Mouse (Mus musculus): ENCODE results near the gene Oas1d. TPM values are rescaled to one million over a fixed set of nuclear protein-coding genes. Genes with fewer than 3 reads are reported as not detected.
"Not testable (repeated sequence)": the region's sequence is repeated elsewhere in the genome, so short reads cannot be mapped to it uniquely, and the experiment has no call there.

Gene Oas1d
- polyA plus RNA-seq, 1 experiment from 2014 or later, result not detected

DNA sequence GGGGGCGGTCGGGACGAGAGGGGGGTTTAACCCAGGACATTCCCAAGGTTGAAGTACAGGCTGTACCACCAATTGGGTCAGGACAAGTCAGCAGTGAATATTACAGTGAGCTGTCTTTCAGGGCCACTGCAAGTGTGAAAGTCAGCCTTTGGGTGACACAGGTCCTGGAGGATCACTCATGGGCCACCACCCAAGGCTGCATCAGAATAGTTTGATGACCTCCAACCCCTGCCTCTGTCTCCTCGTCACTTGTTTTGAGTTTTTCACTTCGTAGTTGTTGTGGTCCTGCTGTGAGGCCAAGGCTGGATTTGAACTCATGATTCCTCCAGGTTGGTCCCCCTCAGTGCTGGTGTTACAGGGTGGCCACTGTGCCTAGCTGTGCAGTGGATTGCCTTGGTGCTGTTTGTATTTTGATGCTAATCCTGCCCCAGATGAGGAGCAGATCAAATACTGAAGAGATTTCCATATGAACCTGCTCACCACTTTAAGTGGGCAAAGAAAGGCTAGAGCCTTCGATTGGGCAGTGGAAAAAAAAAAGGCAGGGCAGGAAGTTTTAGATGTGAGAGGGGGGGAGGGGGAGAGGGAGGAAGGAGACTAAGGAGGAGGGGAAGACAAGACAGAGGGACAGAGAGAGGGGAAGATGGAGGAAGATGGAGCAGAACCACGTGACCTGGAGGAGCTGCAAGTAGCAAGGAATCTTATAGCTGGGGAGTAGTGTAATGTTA, 6.0 kb upstream of the Oas1d start:
- no peaks in the 10 kb centered on the region for H3K4me1 ChIP-seq
- no peak overlapping the region for H3K9ac ChIP-seq (replicated peaks)
- WGBS, result 56% methylated on average over 7 of the region's 7 CpGs
- H3K4me2 ChIP-seq (replicated peaks), result no peak overlapping the region
- no peaks in the 10 kb centered on the region for H3K36me3 ChIP-seq
- H3K9me3 ChIP-seq, result no peaks in the 10 kb centered on the region
- H3K27ac ChIP-seq (replicated peaks), result no peak overlapping the region
- no peak overlapping the region for H3K4me3 ChIP-seq
- no peak for ATAC-seq (replicated peaks)
- no peaks in the 10 kb centered on the region for H3K27me3 ChIP-seq

DNA sequence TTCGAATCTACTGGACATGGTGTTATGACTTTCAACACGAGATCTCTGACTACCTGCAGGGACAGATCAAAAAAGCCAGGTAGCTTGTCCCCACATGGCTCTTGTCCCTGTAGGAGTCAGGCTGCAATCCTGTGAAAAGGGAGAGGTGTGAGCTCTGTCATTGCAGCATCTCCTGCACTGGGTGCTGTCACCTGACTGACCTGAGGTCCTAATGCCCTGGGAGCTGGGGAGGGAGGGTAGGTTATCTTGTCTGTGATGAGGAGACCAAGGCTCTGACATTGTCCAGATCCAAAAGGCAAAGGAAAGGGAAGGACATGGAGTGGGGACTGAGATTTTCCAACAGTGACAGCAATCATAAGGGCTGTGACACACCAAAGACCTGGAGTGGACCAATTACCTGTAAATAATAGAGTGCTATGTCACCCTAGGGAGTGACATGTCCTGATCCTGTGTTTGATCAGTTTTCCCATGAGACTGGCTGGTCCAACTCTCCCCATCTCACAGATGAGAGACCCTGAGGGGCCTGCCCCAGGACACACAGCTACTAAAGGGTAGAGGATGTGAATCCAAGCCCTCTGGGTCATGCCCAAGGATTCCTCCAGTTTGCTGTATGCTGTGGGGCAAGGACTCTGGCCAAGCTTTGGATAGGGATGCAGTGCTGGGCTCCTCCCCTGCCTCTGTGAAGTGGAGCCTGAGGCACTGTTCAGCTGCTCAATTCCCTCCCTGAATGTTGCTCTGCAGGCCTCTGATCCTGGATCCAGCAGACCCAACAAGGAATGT, 5.0 kb downstream of the Oas1d start:
- ATAC-seq (replicated peaks); H3K9me3 ChIP-seq; H3K4me2 ChIP-seq (replicated peaks); H3K27me3 ChIP-seq; H3K36me3 ChIP-seq; H3K4me1 ChIP-seq; H3K27ac ChIP-seq (replicated peaks); H3K9ac ChIP-seq (replicated peaks); H3K4me3 ChIP-seq: not testable (repeated sequence)
- WGBS, result 71% methylated on average over 2 of the region's 2 CpGs

DNA sequence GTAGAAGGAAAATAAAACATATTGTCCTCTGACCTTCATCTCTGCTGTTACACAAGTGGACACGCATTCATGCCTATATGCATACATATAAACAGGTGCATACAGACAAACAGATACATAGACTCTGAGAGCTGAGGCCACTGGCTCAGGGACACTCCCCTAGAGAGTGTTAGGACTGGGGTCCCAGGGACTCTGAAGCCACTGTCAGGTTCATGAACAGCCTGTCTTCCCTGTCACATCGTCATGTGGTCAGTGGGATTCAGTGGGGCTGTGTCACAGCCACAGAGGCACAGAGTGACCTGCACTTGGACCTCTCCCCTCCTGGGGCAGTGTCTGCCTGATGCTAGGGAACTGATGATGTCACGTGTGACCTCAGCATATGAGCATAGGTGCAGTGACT, 6.0 kb downstream of the Oas1d start:
- Histone ChIP-seq H3K4me2 (replicated peaks) (no peak overlapping the region), H3K9me3 (no peaks in the 10 kb centered on the region), H3K4me1 (no peaks in the 10 kb centered on the region), H3K27ac (replicated peaks) (no peak overlapping the region), H3K4me3 (no peak overlapping the region), H3K9ac (replicated peaks) (no peak overlapping the region), H3K36me3 (no peaks in the 10 kb centered on the region), H3K27me3 (no peaks in the 10 kb centered on the region)
- no peak for ATAC-seq (replicated peaks)
- WGBS, result 79% methylated on average over 3 of the region's 3 CpGs

DNA sequence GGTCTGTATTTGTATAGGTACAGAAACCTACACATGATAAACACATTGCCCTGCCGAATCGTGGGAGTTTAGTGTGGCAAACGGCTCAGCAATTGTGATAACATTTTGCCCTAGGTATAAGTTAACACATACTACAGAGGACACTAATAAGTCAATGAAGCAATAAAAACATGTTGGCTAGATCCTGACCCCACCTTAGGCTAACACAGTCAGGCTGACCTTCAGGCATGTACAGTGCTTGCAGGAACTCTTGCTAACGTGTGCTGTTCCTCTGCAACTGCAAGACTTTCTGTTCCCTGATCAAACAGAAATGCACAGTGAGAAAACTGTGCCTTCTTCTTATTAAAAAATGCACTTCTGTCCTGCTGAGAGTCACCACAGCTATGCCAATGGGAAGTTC, 9.6 kb downstream of the Oas1d start:
- Histone ChIP-seq H3K4me2 (replicated peaks) (no peak overlapping the region), H3K4me1 (no peaks in the 10 kb centered on the region), H3K27ac (replicated peaks) (no peak overlapping the region), H3K36me3 (no peaks in the 10 kb centered on the region), H3K27me3 (no peaks in the 10 kb centered on the region), H3K4me3 (no peak overlapping the region), H3K9ac (replicated peaks) (no peak overlapping the region), H3K9me3 (no peaks in the 10 kb centered on the region)
- 84% methylated on average over 4 of the region's 4 CpGs for WGBS
- no peak for ATAC-seq (replicated peaks)

DNA sequence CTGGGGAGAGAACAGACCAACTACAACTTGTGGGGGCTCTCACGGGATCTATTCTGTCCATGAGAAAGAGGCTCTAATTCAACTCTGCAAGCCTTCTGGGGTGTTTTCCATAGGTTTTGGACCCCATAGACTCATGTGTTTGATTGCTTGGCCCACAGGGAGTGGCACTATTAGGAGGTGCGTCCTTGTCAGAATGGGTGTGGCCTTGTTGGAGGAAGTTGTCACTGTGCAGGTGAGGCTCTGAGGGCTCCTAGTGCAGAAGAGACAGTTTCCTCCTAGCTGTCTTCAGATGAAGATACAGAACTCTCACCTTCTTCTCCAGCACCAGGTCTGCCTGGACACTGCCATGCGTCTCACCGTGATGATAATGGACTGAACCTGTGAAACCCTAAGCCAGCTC, 10.2 kb downstream of the Oas1d start:
- H3K9ac ChIP-seq (replicated peaks); H3K27ac ChIP-seq (replicated peaks); ATAC-seq (replicated peaks); H3K4me2 ChIP-seq (replicated peaks); H3K9me3 ChIP-seq; H3K4me3 ChIP-seq; H3K4me1 ChIP-seq; H3K27me3 ChIP-seq; H3K36me3 ChIP-seq: not testable (repeated sequence)
- WGBS, result 88% methylated on average over 4 of the region's 4 CpGs

DNA sequence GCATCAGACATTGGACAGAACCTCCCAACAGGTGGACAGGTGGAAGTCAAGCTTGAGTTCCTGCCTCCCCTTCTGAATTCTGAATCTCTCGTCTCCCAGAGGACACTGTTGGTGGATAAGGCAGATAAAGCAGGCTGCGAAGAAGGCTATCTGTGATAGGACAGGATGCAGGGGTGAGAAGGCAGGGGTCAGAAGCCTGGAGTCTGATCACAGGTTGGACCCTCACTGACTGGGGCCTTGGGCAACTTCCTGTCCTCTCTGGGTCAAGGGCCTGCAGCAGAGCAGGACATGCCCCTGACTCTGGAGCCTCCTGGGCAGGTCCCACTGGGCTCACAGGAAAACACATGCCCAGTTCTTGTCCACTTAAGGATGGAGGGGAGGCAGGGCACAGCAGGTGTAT, 12.0 kb downstream of the Oas1d start:
- not testable (repeated sequence) for H3K9me3 ChIP-seq; ATAC-seq (replicated peaks); H3K4me3 ChIP-seq; H3K36me3 ChIP-seq; H3K9ac ChIP-seq (replicated peaks); H3K4me2 ChIP-seq (replicated peaks); H3K27ac ChIP-seq (replicated peaks); H3K27me3 ChIP-seq; H3K4me1 ChIP-seq
- WGBS, result 83% methylated on average over 2 of the region's 2 CpGs

DNA sequence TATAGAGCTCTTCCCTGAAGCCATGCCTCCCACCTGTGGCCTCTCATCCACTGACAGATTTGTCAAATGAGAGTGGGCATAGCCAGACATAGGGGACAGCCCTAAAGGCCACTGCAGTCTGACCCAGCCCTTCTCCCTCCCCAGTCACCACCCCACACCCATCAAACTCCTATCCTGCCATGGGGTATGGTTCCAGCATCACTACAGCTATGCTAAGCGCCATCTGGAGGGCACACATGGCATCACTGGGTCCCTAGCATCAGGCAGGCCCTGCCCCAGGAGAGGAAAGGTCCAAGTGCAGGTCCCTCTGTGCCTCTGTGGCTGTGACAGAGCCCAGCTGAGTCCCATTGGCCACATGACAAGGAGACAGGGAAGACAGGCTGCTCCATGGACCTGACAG, 12.7 kb downstream of the Oas1d start:
- Histone ChIP-seq H3K4me2 (replicated peaks) (no peak overlapping the region), H3K4me3 (no peak overlapping the region), H3K4me1 (no peaks in the 10 kb centered on the region), H3K36me3 (no peaks in the 10 kb centered on the region), H3K27ac (replicated peaks) (no peak overlapping the region), H3K9ac (replicated peaks) (no peak overlapping the region), H3K27me3 (no peaks in the 10 kb centered on the region), H3K9me3 (no peaks in the 10 kb centered on the region)
- WGBS, result 0% methylated on average over 1 of the region's 1 CpGs
- no peak for ATAC-seq (replicated peaks)

DNA sequence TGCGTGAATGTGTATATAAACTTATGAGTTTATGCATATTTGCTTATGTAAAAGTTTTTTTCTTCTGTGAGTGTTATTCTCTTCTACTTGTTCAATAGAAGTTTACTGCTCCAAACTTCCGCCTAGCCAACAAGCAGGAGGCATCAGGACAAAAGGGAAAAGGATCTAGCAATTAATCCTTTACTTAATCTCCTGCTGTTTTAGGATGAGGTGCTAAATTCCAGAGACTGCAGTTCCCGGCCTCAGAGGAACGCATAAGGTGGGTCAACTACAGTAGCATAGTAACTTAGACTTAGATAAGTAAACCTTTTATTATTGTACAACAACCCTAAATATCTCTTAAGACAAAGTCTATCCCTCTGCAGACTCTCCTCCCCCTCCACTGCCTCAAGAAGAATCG, 19.6 kb downstream of the Oas1d start:
- no peak for ATAC-seq (replicated peaks)
- no peak overlapping the region for H3K4me3 ChIP-seq
- WGBS, result 16% methylated on average over 5 of the region's 5 CpGs
- H3K9me3 ChIP-seq, result no peaks in the 10 kb centered on the region
- no peaks in the 10 kb centered on the region for H3K4me1 ChIP-seq
- H3K27me3 ChIP-seq, result no peaks in the 10 kb centered on the region
- no peak overlapping the region for H3K9ac ChIP-seq (replicated peaks)
- no peak overlapping the region for H3K4me2 ChIP-seq (replicated peaks)
- no peak overlapping the region for H3K27ac ChIP-seq (replicated peaks)
- H3K36me3 ChIP-seq, result no peaks in the 10 kb centered on the region

DNA sequence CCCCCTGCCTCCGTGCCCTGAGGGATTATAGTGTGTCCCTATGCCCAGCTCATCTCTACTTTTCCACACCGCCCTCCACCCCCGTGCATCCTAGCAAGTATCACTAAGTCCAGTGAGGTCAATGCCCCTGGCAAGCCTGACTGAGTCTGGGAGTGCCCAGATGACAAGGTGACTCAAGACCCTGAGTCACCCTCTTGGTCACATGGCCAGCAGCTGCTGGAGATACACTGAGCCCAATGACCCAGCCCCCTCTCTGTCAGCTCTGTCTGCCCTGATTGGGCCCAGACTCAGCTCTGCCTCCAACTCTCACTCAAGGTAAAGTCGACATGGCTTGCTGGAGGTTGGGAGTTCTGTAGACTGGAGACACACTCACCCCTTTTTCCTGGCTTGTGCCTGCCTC, 23.5 kb downstream of the Oas1d start:
- H3K4me1 ChIP-seq, result no peaks in the 10 kb centered on the region
- H3K36me3 ChIP-seq, result no peaks in the 10 kb centered on the region
- no peak overlapping the region for H3K27ac ChIP-seq (replicated peaks)
- H3K27me3 ChIP-seq, result no peaks in the 10 kb centered on the region
- H3K4me3 ChIP-seq, result no peak overlapping the region
- no peaks in the 10 kb centered on the region for H3K9me3 ChIP-seq
- no peak overlapping the region for H3K4me2 ChIP-seq (replicated peaks)
- WGBS, result 89% methylated on average over 4 of the region's 4 CpGs
- no peak overlapping the region for H3K9ac ChIP-seq (replicated peaks)
- ATAC-seq (replicated peaks), result no peak

DNA sequence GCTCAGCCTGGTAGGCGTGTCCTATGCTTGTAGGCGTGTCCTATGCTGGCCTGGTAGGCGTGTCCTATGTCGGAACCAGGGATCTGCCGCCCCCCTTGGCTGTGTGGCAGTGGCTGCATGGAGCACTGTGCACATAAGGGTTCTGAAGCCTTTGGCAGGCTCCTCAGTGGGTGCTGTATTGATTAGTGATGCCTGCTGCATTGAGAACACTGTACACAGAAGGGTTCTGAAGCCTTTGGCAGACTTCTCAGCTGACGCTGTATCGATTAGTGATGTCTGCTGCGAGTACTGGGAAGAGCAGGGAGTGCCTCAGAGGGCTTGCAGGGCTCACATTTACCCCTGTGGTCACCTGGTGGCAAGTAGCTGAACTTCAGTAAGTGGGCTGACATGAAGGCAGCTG, 24.2 kb downstream of the Oas1d start:
- H3K4me1 ChIP-seq, result no peaks in the 10 kb centered on the region
- ATAC-seq (replicated peaks), result no peak
- H3K9ac ChIP-seq (replicated peaks), result no peak overlapping the region
- H3K9me3 ChIP-seq, result no peaks in the 10 kb centered on the region
- H3K36me3 ChIP-seq, result no peaks in the 10 kb centered on the region
- no peak overlapping the region for H3K4me2 ChIP-seq (replicated peaks)
- H3K27me3 ChIP-seq, result no peaks in the 10 kb centered on the region
- H3K27ac ChIP-seq (replicated peaks), result no peak overlapping the region
- no peak overlapping the region for H3K4me3 ChIP-seq
- WGBS, result 51% methylated on average over 8 of the region's 8 CpGs

DNA sequence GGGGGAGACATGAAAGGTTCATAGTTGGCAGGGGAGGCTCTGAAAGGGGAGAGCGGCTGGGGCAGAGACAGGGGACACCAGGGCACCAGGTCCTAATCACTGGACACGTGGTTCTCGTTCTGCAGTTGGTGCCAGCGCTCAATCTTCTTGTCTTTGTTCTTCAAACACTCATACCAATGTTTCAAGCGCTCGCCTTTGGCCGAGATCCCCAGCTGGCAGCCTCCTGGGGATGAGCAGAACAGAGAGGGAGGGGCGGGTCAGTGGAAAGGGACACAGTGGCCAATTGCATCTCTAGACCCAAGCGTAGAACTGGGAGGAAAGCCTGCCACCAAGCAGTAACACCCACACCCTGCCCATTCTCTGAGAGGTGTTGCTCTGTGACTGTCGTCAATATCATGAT, 27.7 kb downstream of the Oas1d start:
- Histone ChIP-seq H3K27me3 (no peaks in the 10 kb centered on the region), H3K9ac (replicated peaks) (no peak overlapping the region), H3K9me3 (no peaks in the 10 kb centered on the region), H3K4me1 (no peaks in the 10 kb centered on the region), H3K36me3 (no peaks in the 10 kb centered on the region), H3K4me3 (no peak overlapping the region), H3K4me2 (replicated peaks) (no peak overlapping the region), H3K27ac (replicated peaks) (no peak overlapping the region)
- ATAC-seq (replicated peaks), result no peak
- WGBS, result 66% methylated on average over 10 of the region's 10 CpGs

DNA sequence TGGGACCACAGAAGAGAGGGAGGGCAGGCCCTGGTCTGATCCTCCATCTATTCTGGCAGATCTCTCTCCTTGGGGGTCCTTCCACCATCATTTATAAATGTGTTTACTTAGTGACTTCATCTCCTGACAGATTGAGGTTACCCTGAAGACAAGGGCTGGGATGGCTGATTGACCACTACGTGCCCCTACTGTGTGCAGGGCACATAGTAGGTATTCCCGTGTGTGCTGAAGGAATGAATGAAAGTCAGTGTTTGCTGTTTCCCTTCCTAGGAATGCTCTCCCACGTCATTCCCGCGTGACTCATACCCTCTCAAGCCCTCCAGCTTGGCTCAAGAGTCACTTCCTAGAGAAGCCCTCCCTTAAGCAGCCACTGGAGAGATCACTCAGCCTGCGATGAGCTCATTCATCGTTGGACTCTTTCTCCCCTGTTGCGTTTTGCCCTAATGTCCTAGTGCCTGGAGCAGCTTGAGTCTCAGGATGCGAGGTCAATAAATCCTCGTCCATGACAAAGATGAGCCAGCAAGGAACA, 38.0 kb downstream of the Oas1d start:
- 0 out of 2 replicates have a peak, but pooled peaks cover 4% of the 10 kb centered on the region for H3K27me3 ChIP-seq
- no peaks in the 10 kb centered on the region for H3K9me3 ChIP-seq
- no peaks in the 10 kb centered on the region for H3K36me3 ChIP-seq
- H3K4me2 ChIP-seq (replicated peaks), result no peak overlapping the region
- 78% methylated on average over 10 of the region's 10 CpGs for WGBS
- no peak overlapping the region for H3K9ac ChIP-seq (replicated peaks)
- H3K27ac ChIP-seq (replicated peaks), result no peak overlapping the region
- no peak for ATAC-seq (replicated peaks)
- H3K4me1 ChIP-seq, result no peaks in the 10 kb centered on the region
- H3K4me3 ChIP-seq, result no peak overlapping the region
